Mouse (Mus musculus) G1E (cell line): ENCODE results near the gene Gskip.

Source experiments
- CTCF ChIP-seq: IDR thresholded peaks from 2 replicates; pipeline ENCODE4 v1.5.1; 2012; ENCODE audit warnings: low read depth, low read length, inconsistent platforms, mixed read lengths
- GATA1 ChIP-seq: IDR thresholded peaks from 2 replicates; pipeline ENCODE4 v1.6.1; 2012; ENCODE audit warnings: borderline replicate concordance, low read length, inconsistent platforms, mixed read lengths
- TAL1 ChIP-seq: conservative IDR thresholded peaks from 2 replicates; pipeline ENCODE4 v1.6.1; 2012; ENCODE audit warnings: low read depth, low read length, inconsistent platforms, mixed read lengths

DNA sequence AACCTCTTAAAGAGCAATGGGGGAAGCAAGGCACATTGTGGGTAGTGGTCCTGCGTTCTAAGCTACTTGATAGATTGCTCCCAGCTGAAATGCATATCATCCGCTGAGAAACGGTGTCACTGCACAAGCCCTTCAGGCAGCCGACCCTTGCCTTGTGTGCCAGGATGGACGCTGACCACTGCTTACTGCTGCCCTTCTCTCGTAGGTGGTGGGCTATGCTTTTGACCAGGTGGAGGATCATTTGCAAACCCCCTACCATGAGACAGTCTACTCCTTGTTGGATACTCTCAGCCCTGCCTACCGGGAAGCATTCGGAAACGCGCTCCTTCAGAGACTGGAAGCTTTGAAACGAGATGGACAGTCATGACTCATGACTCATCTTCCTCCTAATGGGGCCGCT, 15.8 kb downstream of the Gskip start:
- TF ChIP-seq CTCF, result no peak
- TF ChIP-seq GATA1, result no peak
- TF ChIP-seq TAL1, result no peak
